Mouse (Mus musculus): ENCODE measurements around the gene P4ha2. TPM values are rescaled to one million over a fixed set of nuclear protein-coding genes. Genes with fewer than 3 reads are reported as not detected.

P4ha2 gene
- total and polyA plus RNA-seq, 3 experiments = 0.22 TPM; not detected in 2

DNA sequence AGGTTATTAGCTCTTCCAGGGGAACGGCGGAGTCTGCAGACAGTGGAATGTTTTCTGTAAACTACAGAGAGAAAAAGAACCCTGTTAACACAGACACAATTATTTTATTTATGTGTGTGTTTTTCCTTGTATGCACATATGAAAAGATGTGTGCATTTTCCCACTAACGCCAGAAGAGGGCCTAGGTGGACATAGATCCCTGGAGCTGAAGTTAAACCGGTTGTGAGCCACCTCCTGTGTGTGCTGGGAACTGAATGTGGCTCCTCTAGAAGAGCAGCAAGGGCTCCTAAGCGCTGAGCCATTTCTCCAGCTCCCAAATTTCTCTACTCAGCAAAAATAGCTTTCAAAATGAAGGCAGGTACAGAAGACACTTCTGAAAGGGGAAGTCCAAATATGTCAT lies 14.1 kb upstream of the P4ha2 start:
- no peaks in the 10 kb centered on the region for H3K36me3 ChIP-seq (replicated peaks)
- no peak for DNase-seq (ENCODE audit: low spot score)
- TF ChIP-seq GATA1 (IDR thresholded peaks at IDR 0.05; ENCODE audit: borderline replicate concordance, low read length) = no peak
- TF ChIP-seq TAL1 (conservative IDR thresholded peaks at IDR 0.05; ENCODE audit: low read depth, low read length) = no peak
- TF ChIP-seq GATA2 (IDR thresholded peaks at IDR 0.05; ENCODE audit: borderline replicate concordance, low read depth, low read length) = no peak
- H3K9me3 ChIP-seq (replicated peaks) = no peaks in the 10 kb centered on the region
- H3K27me3 ChIP-seq (ENCODE audit: insufficient read depth, low read length) = peaks cover 4% of the 10 kb centered on the region; the same call in 1 of the 2 replicates
- no peak overlapping the region for H3K4me3 ChIP-seq (ENCODE audit: low read depth, low read length)
- H3K4me1 ChIP-seq (ENCODE audit: insufficient read depth, low read depth, low read length) = peaks cover 20% of the 10 kb centered on the region; the same call in 1 of the 2 replicates
- no peak for ATAC-seq (ENCODE audit: extremely low read depth, insufficient number of reproducible peaks, low FRiP score, poor library complexity, severe bottlenecking)

DNA sequence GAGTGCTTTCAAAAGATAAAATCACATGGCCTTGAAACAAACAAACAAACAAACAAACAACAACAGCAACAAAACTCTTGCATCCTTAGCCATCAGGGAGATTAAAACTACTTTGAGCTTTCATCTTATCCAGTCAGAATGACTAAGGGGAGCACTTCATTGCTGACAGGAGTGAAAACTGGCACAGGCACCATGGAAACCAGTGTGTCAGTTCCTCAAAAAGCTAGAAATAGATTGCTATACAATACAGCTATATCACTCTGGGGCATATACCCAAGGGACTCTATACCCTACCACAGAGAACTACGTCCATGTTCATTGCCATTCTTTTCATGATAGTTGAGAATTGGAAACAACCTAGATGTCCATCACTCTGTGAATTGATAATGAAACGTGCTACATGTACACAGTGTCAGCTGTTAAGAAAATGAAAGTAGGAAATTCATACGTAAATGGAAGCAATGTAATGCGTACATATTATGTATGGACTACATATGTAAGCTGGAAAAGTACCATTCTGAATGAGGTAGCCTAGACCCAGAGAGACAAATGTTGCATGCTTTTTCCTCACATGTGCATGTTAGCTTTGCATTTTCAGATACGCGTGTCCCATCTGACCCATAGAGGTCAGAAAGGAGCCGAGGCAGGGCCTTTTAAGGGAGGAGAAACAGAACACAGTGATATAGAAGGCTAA lies 11.5 kb upstream of the P4ha2 start:
- no peak overlapping the region for H3K4me3 ChIP-seq (ENCODE audit: low read depth, low read length)
- H3K9me3 ChIP-seq (replicated peaks) = no peaks in the 10 kb centered on the region
- DNase-seq (ENCODE audit: low spot score) (no peak), ATAC-seq (ENCODE audit: extremely low read depth, insufficient number of reproducible peaks, low FRiP score, poor library complexity, severe bottlenecking) (no peak)
- no peak for TF ChIP-seq GATA2 (IDR thresholded peaks at IDR 0.05; ENCODE audit: borderline replicate concordance, low read depth, low read length)
- TF ChIP-seq POLR2AphosphoS5 (IDR thresholded peaks at IDR 0.05; ENCODE audit: insufficient replicate concordance, low read depth, low read length) = no peak
- no peak for TF ChIP-seq TAL1 (conservative IDR thresholded peaks at IDR 0.05; ENCODE audit: low read depth, low read length)
- no peak for TF ChIP-seq GATA1 (IDR thresholded peaks at IDR 0.05; ENCODE audit: borderline replicate concordance, low read length)
- no peak for TF ChIP-seq CTCF (IDR thresholded peaks at IDR 0.05; ENCODE audit: low read depth, low read length)
- peaks cover 16% of the 10 kb centered on the region; the same call in 1 of the 2 replicates for H3K4me1 ChIP-seq (ENCODE audit: insufficient read depth, low read depth, low read length)
- H3K27me3 ChIP-seq (ENCODE audit: insufficient read depth, low read length) = peaks cover 4% of the 10 kb centered on the region; the same call in 1 of the 2 replicates
- no peaks in the 10 kb centered on the region for H3K36me3 ChIP-seq (replicated peaks)

DNA sequence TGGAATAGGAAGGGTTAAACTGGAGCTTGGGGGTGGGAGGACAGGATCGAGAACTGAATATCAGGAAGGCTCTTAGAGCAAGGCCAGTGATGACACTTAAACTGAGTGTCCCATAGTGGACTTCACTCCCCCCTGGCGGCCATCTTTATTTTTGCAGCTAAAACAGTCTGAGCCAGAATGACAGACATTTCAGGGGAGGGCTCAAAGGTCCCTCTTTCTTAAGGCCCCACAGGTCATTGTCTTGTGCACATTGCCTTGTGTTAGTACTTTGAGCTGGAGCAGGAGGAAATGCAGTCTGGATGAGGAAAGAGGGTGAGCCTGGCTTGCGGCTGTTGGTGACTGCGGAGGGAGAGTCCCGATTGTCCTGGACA lies 11.0 kb upstream of the P4ha2 start:
- Histone ChIP-seq H3K4me3 (ENCODE audit: low read depth, low read length) (no peak overlapping the region), H3K9me3 (replicated peaks) (no peaks in the 10 kb centered on the region), H3K4me1 (ENCODE audit: insufficient read depth, low read depth, low read length) (peaks cover 16% of the 10 kb centered on the region; the same call in 1 of the 2 replicates), H3K36me3 (replicated peaks) (no peaks in the 10 kb centered on the region), H3K27me3 (ENCODE audit: insufficient read depth, low read length) (peaks cover 4% of the 10 kb centered on the region; the same call in 1 of the 2 replicates)
- DNase-seq (ENCODE audit: low spot score) = peak; percentile 50
- no peak for TF ChIP-seq GATA1 (IDR thresholded peaks at IDR 0.05; ENCODE audit: borderline replicate concordance, low read length)
- TF ChIP-seq CTCF (IDR thresholded peaks at IDR 0.05; ENCODE audit: low read depth, low read length) = peak; percentile 28; the same call in 1 of the 2 replicates
- no peak for TF ChIP-seq GATA2 (IDR thresholded peaks at IDR 0.05; ENCODE audit: borderline replicate concordance, low read depth, low read length)
- no peak for TF ChIP-seq TAL1 (conservative IDR thresholded peaks at IDR 0.05; ENCODE audit: low read depth, low read length)
- TF ChIP-seq POLR2AphosphoS5 (IDR thresholded peaks at IDR 0.05; ENCODE audit: insufficient replicate concordance, low read depth, low read length) = no peak
- ATAC-seq (ENCODE audit: extremely low read depth, insufficient number of reproducible peaks, low FRiP score, poor library complexity, severe bottlenecking) = no peak

DNA sequence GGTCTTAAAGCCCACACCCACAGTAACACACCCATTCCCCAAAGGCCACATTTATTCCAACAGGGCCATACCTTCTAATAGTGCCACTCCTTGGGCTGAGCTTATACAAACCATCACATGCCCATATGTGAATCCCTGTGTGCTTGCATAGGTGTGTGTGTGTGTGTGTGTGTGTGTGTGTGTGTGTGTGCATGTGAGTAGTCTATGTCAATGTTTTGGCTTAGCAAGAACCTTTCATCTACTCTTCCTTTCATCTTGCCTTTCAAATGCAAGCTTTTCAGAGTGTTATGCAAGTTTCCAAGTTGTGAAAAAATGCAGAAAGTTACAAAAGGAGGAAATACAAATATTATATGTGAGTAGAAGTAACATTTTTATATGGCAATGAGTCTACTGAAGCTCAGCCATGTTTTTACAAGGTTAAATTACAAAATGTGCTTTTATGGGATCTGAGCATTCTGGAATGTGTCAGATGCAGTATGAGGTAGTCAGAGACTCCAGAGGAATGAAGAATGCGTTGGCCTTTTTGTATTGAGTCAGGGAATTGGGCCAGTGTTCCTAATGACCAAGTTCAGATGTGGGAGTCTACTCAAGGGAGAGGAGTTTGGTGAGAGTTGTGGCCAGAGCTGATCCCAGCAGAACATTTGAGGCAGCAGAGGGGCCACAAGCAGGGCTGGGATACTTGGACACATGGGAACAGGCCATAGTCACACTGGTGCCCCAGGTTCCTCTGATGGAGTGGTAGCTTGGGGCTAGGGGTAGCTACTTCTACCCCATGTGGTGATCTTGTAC lies 9.6 kb upstream of the P4ha2 start:
- Histone ChIP-seq H3K9me3 (replicated peaks) (no peaks in the 10 kb centered on the region), H3K27me3 (ENCODE audit: insufficient read depth, low read length) (peaks cover 6% of the 10 kb centered on the region; the same call in 1 of the 2 replicates), H3K4me1 (ENCODE audit: insufficient read depth, low read depth, low read length) (peaks cover 16% of the 10 kb centered on the region; the same call in 1 of the 2 replicates), H3K4me3 (ENCODE audit: low read depth, low read length) (no peak overlapping the region), H3K36me3 (replicated peaks) (no peaks in the 10 kb centered on the region)
- no peak for TF ChIP-seq GATA1 (IDR thresholded peaks at IDR 0.05; ENCODE audit: borderline replicate concordance, low read length)
- TF ChIP-seq CTCF (IDR thresholded peaks at IDR 0.05; ENCODE audit: low read depth, low read length) = no peak
- TF ChIP-seq TAL1 (conservative IDR thresholded peaks at IDR 0.05; ENCODE audit: low read depth, low read length) = no peak
- no peak for TF ChIP-seq GATA2 (IDR thresholded peaks at IDR 0.05; ENCODE audit: borderline replicate concordance, low read depth, low read length)
- no peak for TF ChIP-seq POLR2AphosphoS5 (IDR thresholded peaks at IDR 0.05; ENCODE audit: insufficient replicate concordance, low read depth, low read length)
- DNase-seq (ENCODE audit: low spot score) (no peak), ATAC-seq (ENCODE audit: extremely low read depth, insufficient number of reproducible peaks, low FRiP score, poor library complexity, severe bottlenecking) (no peak)

DNA sequence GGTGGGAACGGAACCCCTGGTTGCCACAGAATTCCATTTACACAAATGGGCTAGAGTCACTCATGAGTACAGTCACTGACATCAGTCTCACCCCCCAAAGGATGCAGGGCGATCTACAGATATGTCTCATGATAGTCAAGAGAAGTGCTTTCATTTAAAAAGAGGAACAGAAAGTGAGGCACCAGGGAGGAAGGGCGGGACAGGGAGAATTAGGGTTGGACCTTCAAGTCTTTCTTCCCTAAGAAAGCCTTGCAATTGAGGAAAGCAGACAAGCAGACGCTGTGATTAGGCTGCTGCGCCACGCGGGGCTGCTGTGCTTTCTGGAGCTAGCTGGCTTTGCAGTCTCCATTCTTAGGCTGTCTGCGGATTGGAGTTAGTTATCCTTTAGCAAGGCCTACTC lies 8.2 kb upstream of the P4ha2 start:
- Histone ChIP-seq H3K4me1 (ENCODE audit: insufficient read depth, low read depth, low read length) (peaks cover 16% of the 10 kb centered on the region; the same call in 1 of the 2 replicates), H3K4me3 (ENCODE audit: low read depth, low read length) (no peak overlapping the region), H3K27me3 (ENCODE audit: insufficient read depth, low read length) (peaks cover 7% of the 10 kb centered on the region; the same call in 1 of the 2 replicates), H3K9me3 (replicated peaks) (no peaks in the 10 kb centered on the region), H3K36me3 (replicated peaks) (no peaks in the 10 kb centered on the region)
- DNase-seq (ENCODE audit: low spot score) = no peak
- TF ChIP-seq POLR2AphosphoS5 (IDR thresholded peaks at IDR 0.05; ENCODE audit: insufficient replicate concordance, low read depth, low read length) (no peak), GATA1 (IDR thresholded peaks at IDR 0.05; ENCODE audit: borderline replicate concordance, low read length) (no peak), TAL1 (conservative IDR thresholded peaks at IDR 0.05; ENCODE audit: low read depth, low read length) (no peak), CTCF (IDR thresholded peaks at IDR 0.05; ENCODE audit: low read depth, low read length) (no peak), GATA2 (IDR thresholded peaks at IDR 0.05; ENCODE audit: borderline replicate concordance, low read depth, low read length) (no peak)
- ATAC-seq (ENCODE audit: extremely low read depth, insufficient number of reproducible peaks, low FRiP score, poor library complexity, severe bottlenecking) = no peak

DNA sequence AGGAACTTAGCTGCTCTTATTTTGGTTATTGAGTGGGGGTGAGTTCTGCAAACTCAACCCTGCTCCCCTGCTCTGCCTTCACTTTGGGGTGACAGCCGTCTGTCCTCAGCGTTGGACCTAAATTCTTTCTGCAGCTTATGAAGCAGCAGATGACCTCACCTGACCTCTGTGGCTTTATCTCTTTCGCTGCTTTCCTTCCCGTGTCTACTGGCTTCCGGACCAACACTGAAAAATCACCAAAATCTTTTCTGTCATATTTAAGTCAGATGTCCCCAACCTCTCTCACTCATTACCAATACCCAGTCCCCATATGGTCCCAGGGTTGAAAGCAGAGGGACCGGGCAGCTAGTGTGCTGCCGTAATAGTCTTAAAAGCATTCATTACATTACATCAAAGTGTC lies 7.7 kb upstream of the P4ha2 start:
- Histone ChIP-seq H3K9me3 (replicated peaks) (no peaks in the 10 kb centered on the region), H3K27me3 (ENCODE audit: insufficient read depth, low read length) (peaks cover 7% of the 10 kb centered on the region; the same call in 1 of the 2 replicates), H3K4me1 (ENCODE audit: insufficient read depth, low read depth, low read length) (peaks cover 16% of the 10 kb centered on the region; the same call in 1 of the 2 replicates), H3K36me3 (replicated peaks) (no peaks in the 10 kb centered on the region), H3K4me3 (ENCODE audit: low read depth, low read length) (no peak overlapping the region)
- TF ChIP-seq GATA2 (IDR thresholded peaks at IDR 0.05; ENCODE audit: borderline replicate concordance, low read depth, low read length) (no peak), POLR2AphosphoS5 (IDR thresholded peaks at IDR 0.05; ENCODE audit: insufficient replicate concordance, low read depth, low read length) (no peak), TAL1 (conservative IDR thresholded peaks at IDR 0.05; ENCODE audit: low read depth, low read length) (no peak), GATA1 (IDR thresholded peaks at IDR 0.05; ENCODE audit: borderline replicate concordance, low read length) (no peak), CTCF (IDR thresholded peaks at IDR 0.05; ENCODE audit: low read depth, low read length) (no peak)
- DNase-seq (ENCODE audit: low spot score) (no peak), ATAC-seq (ENCODE audit: extremely low read depth, insufficient number of reproducible peaks, low FRiP score, poor library complexity, severe bottlenecking) (no peak)
